Mouse (Mus musculus): ENCODE data around the gene Aldh2. TPM values are rescaled to one million over a fixed set of nuclear protein-coding genes. Genes with fewer than 3 reads are reported as not detected.

The Aldh2 gene
- polyA plus RNA-seq, 1 experiment: 205 TPM

Other genes starting within 250 kb of the Aldh2 start
- gene Trafd1, start 208.2 kb downstream of the Aldh2 start, polyA plus RNA-seq (2012; rRNA removed): 163 and 173 TPM in 2 replicates
- gene Naa25, start 195.9 kb downstream of the Aldh2 start, polyA plus RNA-seq (2012; rRNA removed): 21.6 and 25.5 TPM in 2 replicates
- 6.9 and 9.2 TPM in 2 replicates for gene Tmem116, start 141.9 kb downstream of the Aldh2 start, polyA plus RNA-seq (2012; rRNA removed)
- gene Erp29, start 141.3 kb downstream of the Aldh2 start, polyA plus RNA-seq (2012; rRNA removed): 93.6 and 116 TPM in 2 replicates
- gene Adam1b, start 90.4 kb downstream of the Aldh2 start, polyA plus RNA-seq (2012; rRNA removed): 0.04 TPM in 1 of 2 replicates, not detected in the other
- 23.8 and 24.2 TPM in 2 replicates for gene Adam1a, start 48.3 kb downstream of the Aldh2 start, polyA plus RNA-seq (2012; rRNA removed)
- gene Gm42878, start 48.3 kb downstream of the Aldh2 start, polyA plus RNA-seq (2012; rRNA removed): 0.42 and 0.48 TPM in 2 replicates
- 107 and 118 TPM in 2 replicates for gene Mapkapk5, start 47.9 kb downstream of the Aldh2 start, polyA plus RNA-seq (2012; rRNA removed)
- gene Acad12, start 25.1 kb upstream of the Aldh2 start, polyA plus RNA-seq (2012; rRNA removed): 4.0 and 4.7 TPM in 2 replicates
- 3.8 and 3.9 TPM in 2 replicates for gene Acad10, start 66.7 kb upstream of the Aldh2 start, polyA plus RNA-seq (2012; rRNA removed)
- gene Brap, start 66.7 kb upstream of the Aldh2 start, polyA plus RNA-seq (2012; rRNA removed): 46.7 and 52.9 TPM in 2 replicates
- gene Atxn2, start 117.5 kb upstream of the Aldh2 start, polyA plus RNA-seq (2012; rRNA removed): 153 TPM in 2 replicates
- gene Sh2b3, start 243.8 kb upstream of the Aldh2 start, polyA plus RNA-seq (2012; rRNA removed): 16.3 and 17.6 TPM in 2 replicates